Mouse (Mus musculus) thymus, adult 2 months (tissue): ENCODE measurements around the gene Smarcb1.

ENCODE experiments used
- CTCF ChIP-seq: fragments of 200-500 bp; IDR thresholded peaks from 2 replicates; pipeline ENCODE4 v1.5.1; 2012; ENCODE audit warnings: mild to moderate bottlenecking, control low read depth, low read length, moderate library complexity, borderline replicate concordance; ENCODE audit not compliant: control insufficient read depth, poor library complexity, insufficient read depth; ENCODE audit errors: extremely low read depth
- POLR2A ChIP-seq: fragments of 200-500 bp; IDR thresholded peaks from 2 replicates; pipeline ENCODE4 v1.6.1; 2012; ENCODE audit warnings: mild to moderate bottlenecking, low read length, control low read depth, moderate library complexity; ENCODE audit not compliant: control insufficient read depth, poor library complexity, insufficient read depth; ENCODE audit errors: extremely low read depth

- TF ChIP-seq POLR2A (no peak), CTCF (no peak)
These were observed 36.7 kb downstream of the Smarcb1 start for GRCm38 (mm10) chr10:75884742-75885141.
